Mouse (Mus musculus) heart, adult 11 months (tissue): ENCODE results near the gene Lpar1.

Experiments
- DNase-seq: peaks from one replicate; pipeline ENCODE4 v3.0.0; 2022

Gene Lpar1

DNA sequence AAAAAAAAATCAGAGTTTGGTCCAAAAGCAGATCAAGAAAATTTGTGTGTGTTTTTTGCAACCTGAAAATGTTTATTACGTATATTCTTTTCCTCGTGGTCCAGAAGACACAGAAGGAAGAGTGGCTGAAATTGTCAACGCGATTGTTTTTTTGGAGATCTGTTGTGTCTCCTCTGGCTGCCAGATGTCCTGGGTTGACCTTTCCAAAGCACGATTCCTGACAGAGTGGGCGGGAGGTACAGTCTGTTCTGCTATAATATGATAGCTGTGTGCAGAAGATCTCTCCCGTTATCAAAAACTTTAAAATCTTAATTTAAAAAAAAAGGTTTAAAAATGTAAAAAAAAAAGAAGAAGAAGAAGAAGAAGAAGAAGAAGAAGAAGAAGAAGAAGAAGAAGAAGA, 105.9 kb downstream of the Lpar1 start:
- peak; percentile 97 for DNase-seq

DNA sequence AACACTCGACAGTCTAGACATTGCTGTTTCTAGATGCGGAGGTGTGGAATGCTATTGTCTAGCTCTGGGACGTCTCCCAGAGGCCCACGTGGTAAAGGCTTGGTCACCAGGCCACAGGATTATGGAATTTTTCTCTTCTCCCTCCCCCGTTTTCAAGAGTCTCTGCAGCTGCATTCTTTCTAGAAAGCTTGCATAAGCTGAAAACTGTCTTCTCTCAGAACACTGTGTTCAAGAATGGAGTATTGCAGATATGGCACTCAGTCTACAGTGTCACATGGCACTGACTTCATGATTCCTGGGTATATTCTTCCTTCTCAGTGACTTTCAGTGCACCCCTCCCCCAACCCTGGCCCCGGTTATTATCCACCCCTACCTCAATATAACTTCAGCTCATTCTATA, 107.9 kb downstream of the Lpar1 start:
- DNase-seq: peak; percentile 92

DNA sequence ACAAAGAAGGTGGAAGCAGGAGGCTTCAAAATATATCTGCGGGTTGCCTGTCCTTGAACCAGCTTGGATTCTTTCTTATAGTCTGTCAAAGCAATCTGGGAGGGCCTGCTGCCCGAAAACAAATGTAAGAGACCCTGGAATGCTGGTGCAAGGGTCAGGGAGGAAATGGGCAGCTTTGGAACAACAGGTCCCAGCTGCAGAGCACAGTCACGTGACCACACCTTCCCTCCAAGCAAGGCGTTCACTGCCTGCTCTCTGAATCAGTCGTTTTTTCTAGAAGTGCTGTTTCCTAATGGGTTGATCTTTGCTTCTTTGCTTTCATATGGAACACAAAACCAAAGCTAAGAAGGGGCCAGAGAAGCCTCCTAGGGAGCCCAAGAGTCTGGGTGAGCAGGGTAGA, 111.4 kb downstream of the Lpar1 start:
- DNase-seq: peak; percentile 92

DNA sequence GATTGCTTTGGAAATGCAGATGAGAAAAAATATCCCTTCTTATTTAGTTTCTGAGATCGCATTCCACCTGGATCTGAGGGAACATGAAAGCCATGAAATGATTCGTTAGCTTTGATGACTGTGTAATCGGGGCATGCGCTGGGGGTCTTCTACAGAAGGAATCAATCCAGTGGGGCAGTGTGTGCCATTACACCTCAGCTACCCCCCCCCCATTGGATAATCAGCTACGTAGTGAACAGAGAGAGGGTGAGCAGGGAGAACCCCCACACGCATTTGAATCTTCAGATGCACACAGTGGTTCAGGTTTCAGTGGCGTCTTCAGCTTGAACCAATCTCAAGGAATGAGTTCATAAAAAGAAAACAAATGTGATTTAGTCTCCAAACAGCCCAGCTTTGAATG, 115.0 kb downstream of the Lpar1 start:
- DNase-seq: no peak

DNA sequence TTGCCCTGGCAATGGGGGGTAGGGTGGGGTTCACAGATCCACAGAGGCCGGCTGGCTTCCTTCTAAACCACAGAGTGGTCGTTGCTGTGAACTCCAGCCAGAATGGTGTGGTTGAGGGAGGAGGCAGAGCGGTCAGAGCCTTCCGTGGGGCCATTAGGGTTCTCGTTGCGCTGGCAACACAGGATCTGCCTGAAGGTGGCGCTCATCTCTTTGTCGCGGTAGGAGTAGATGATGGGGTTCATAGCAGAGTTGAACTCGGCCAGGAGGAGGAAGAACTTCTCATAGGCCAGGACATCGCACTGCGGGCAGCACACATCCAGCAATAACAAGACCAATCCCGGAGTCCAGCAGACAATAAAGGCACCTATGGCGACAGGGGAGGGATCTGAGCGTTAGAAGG, 116.4 kb downstream of the Lpar1 start:
- no peak for DNase-seq

DNA sequence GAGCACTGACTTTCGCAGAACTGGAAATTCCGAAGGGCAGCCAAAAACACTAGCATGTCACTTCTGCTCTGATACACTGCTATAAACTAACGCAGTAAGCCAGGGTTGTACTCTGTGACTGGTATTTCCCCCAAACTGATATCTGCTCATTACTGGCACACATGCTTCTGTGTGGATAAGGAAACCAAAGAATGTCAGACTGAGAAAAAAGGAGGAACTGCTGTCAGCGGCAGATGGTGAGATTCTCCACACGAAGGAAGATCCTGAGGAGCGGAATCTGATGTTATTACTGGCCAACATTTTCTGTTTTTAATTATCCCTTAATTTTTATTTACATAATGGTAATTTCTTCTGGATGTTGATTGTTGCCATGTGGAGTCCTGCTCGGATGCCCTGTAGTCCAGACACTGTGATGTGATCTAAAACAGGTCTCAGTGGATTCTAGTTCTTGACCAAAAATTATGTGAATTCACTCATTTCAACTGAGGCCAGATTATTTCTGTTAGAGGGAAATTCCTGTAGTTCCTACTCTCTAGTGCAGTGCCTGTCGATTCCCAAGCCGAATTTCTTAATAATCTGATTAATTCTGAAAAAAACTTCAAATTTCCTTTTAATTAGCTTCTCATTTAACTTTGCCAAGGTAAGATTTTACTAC, 130.3 kb downstream of the Lpar1 start:
- DNase-seq: peak; percentile 88

DNA sequence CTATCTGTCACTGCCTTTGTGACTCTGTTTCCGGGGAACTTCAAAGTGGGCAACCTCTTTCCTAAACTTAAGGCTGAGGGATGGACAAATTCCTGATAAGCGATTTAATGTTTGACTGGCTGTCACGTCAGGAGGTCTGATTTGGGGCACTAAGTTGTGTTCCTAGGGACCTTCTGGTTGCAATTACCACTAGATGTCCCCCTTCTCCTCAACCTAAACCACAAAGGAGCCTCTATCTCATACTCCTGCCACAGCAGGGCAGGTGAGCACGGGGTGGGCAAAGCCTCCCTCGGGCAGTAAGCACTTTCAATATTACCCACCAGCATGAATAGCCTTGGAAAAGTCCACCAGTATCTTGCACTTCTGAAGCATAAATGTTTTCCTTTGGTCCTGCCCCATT, 134.5 kb downstream of the Lpar1 start:
- no peak for DNase-seq

DNA sequence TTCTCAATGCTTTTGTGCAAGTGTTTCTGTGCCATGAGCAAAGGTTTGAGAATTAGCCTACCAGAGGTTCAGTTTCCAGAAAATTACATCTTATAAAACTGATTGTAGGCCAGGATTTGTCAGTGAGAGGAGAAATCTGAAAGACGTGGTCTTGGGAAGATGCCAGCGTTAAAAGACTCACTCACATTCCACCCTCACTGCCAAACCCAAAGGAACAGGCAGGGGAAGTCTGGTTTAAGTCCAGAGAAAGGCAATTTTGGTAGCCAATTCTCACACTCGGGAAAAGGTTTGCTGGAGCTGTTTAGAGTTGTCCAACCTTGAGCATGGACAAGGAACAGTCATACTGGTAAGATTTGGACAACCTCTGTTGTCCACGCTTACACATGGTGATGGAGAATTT, 136.4 kb downstream of the Lpar1 start:
- DNase-seq: no peak

DNA sequence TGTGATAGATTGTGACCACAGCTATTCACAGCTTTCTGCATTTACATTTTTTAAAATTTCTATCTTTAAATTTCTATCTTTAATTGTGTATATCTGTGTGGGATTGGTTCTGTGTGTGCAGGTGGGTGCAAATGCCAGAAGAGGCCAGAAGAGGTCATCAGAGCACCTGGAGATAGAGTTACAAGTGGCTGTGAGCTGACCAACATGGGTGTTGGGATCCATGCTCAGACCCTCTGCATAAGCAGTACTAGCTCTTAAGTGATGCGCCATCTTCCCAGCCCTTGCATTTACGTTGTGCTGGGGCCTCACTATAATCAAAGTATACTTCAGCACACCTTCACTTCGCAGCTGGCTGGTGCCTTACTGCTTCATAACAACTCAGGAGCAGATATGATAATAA, 138.2 kb downstream of the Lpar1 start:
- DNase-seq: no peak

DNA sequence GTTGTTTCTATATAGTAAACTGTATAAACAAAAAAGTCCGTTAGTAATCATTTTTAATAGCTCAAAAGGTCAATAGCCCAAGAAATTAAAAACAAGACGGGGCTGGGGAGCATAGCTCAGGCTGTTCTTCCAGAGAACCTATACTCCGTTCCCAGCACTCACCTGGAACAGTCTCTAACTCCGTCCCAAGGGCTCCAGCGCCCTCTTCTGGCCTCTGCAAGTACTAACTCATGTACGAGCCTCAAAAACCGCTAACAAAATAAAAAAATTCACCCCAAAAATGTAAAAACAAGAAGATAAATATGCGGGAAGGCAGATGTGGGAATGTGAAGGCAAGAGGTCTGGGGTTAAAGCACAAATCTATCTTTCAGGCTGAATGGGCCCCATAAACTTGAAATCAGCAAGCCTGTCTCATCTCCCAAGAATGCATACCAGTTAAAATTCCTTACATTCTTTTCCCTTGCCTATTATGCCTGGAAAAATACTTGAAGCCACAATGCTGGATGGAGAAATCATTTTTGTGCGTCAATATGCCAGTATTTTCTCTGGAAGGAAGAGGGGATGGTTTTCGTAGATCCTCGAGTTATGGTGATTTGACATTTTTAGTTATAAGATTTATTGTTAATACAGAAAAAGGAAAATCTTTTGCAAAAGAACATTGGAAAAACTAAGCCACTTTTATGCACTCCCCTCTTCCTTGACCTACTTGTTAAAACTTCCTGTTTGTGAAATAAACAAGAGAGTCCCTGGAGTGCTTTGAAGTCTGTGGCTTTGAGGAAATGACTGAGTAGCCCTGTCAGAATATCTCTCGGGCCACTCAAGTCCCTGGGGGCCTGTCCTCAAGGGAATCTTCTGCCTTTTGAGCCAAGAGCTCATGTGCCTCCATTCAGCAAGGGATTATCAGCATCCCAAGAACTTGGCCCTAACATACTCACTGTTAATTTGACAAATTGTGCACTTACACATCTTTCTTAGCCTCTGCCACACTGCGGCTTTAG, 140.2 kb downstream of the Lpar1 start:
- peak; percentile 96 for DNase-seq

DNA sequence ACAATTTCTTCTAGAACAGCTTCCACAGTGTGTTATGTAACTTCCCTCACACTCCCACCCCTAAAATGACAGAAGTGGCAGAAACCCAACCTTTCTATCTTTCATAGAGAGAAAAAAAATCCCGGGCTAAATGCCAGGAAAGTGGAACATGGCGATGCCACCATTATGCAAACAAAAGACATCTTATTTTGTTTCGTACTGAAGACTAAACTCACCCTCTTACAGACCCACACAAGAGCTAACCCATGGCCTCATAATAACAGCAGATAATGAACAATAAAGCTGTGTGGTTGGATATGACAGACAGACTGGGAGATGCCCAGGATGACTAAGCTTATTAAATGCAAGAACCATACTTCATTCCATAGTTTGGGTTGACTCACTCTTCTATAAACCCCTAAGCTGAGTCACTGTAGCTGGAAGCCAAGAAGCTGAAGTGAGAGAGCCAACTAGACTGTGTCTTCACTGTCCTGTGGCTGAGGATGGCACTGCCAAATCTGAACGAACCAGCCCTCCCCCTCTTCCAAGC, 151.7 kb downstream of the Lpar1 start:
- no peak for DNase-seq

DNA sequence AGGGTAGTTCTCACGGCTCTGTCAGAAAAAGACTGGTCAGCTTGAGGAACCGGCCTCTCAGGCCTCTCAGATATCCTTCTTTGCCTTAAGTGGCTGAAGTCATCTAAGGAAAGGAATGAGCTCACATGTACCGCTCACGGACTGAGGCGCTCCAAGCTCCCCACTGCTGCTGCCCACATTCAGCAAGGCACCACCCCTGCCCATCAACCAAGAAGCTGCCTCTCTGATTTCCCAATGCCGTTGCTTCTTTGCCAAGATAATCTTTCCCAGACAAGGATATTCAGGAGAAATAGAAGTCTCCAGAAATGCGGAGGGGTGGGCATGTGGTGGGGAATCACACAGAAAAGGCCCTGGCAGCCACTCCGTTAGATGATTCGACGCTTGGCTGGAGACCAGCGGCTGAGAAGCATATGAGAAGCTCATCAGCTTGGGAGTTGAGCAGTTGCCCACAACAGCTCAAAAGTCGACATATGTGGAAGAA, 152.8 kb downstream of the Lpar1 start:
- peak; percentile 94 for DNase-seq
